Mouse (Mus musculus) C2C12 (cell line): ENCODE measurements around the gene Eva1a.

Experiments
- CEBPB ChIP-seq: IDR thresholded peaks from one replicate; pipeline ENCODE4 v1.6.1; 2011; ENCODE audit warnings: low read depth, mild to moderate bottlenecking, control low read depth, moderate library complexity
- CTCF ChIP-seq: IDR thresholded peaks from one replicate; pipeline ENCODE4 v1.5.1; 2011; ENCODE audit not compliant: control insufficient read depth, insufficient read depth, insufficient read length
- MAX ChIP-seq: IDR thresholded peaks from one replicate; pipeline ENCODE4 v1.6.1; 2011; ENCODE audit warnings: mild to moderate bottlenecking, control low read depth
- MYOG ChIP-seq: IDR thresholded peaks from one replicate; pipeline ENCODE4 v1.6.1; 2011; ENCODE audit not compliant: control insufficient read depth, insufficient read length; ENCODE audit errors: extremely low read depth

DNA sequence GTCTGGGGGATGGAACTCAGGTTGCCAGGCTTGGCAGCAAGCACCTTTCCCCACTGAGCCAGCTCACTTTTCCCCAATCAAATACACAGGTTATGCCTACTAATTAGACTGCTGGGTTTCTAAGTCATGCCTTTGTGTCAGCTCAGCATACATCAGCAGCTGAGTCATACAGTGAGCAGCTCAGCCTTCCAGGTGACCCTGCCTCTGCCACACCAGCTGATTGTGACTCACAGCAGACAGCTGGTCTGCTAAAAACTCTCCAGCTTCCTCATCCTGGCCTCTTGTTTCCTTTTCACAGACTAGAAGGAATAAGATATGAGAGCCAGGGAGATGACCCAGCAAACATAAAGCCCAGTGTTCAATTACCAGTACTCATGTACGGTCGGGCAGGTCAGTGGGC, 84.3 kb downstream of the Eva1a start:
- TF ChIP-seq CTCF (no peak), MYOG (no peak), CEBPB (no peak), MAX (no peak)
